Mouse (Mus musculus) adrenal gland, adult 2 months (tissue): ENCODE measurements around the gene A930004D18Rik. TPM values are rescaled to one million over a fixed set of nuclear protein-coding genes. Genes with fewer than 3 reads are reported as not detected.
A peak's percentile ranks its signal among the peaks of the same experiment; 100 is the strongest.

Source experiments
- DNase-seq: peaks from one replicate; pipeline ENCODE4 v3.0.0; 2021
- polyA plus RNA-seq: library from polyadenylated mRNA; depleted of rRNA; stranded (reverse); fragments of >200 nt; gene quantifications from 2 replicates; pipeline ENCODE4 v1.2.3, GENCODE M21; 2012
- total RNA-seq, 2 experiments: library from RNA; stranded (reverse); gene quantifications; 2 replicates each; pipeline ENCODE4 v1.2.3; 2021

A930004D18Rik gene
- total and polyA plus RNA-seq, 3 experiments: 0.70 to 3.3 (median 0.92) TPM

DNA sequence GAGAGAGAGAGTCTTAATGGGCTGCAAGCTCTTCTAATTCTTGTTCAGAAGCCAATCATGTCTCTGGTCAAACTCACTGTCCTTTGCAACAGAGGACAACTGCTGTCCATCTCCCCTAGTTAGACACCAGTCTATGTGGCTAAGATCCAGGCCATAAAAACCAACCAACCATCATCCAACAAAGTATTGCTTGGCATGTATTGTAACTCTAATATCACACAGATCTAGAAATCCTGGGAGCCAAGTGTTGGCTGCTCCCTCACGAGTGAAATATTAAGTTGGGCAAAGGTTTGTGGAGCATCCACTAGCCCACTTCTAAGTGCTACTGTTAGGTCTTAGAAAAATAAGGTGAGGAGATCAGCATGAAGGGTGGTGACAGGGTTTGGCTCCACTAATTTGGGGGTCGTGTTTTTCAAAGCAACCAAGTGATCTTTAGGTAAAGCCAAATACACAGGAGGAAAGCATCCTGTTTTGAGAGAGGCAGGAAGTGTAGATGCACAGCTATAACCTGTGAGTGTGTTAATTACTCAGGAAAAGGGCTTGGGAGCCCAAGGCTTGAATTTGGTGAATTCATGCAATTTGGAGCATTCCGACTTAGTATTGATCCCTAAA is 710 bp upstream of the A930004D18Rik start:
- DNase-seq: no peak

DNA sequence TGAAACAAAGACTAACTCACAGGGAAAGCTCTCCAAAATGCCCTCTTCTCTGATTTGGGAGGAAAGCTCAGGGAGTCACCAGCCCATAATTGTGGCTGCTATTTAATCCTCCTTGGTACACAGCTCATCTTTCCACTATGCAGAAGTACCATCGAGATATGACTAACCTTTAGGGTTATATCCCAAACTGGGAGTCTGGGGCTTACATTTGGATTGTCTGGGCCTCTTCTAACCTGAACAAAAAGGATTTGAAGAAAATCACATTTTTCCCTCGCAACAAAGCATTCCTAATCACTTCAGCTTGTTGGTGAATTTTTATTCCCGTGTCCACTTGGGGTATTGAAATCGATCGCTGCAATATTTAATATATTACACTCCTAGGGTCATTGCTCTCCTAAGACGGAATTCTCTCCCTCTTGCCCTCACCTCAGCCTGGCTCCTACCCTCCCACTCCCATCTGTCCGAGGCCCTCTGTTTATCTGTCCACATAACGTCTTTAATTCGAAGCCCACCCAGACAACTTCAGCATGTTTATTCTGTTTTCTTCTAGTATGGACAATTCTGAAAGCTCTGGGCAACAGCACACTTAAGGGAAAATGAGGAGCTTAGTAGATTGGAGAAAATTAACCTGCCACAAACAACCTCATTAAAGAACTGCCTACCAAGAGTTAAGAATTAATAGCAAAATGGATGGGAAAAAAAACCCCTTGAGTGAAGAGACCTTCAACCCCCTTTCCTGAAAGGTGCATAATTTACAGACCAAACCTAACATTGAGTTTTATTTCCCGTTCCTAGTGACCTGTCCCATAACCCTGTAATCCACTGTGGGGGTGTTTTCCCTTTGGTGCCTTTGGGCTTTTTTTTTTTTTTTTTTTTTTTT is 2.9 kb downstream of the A930004D18Rik start:
- no peak for DNase-seq

DNA sequence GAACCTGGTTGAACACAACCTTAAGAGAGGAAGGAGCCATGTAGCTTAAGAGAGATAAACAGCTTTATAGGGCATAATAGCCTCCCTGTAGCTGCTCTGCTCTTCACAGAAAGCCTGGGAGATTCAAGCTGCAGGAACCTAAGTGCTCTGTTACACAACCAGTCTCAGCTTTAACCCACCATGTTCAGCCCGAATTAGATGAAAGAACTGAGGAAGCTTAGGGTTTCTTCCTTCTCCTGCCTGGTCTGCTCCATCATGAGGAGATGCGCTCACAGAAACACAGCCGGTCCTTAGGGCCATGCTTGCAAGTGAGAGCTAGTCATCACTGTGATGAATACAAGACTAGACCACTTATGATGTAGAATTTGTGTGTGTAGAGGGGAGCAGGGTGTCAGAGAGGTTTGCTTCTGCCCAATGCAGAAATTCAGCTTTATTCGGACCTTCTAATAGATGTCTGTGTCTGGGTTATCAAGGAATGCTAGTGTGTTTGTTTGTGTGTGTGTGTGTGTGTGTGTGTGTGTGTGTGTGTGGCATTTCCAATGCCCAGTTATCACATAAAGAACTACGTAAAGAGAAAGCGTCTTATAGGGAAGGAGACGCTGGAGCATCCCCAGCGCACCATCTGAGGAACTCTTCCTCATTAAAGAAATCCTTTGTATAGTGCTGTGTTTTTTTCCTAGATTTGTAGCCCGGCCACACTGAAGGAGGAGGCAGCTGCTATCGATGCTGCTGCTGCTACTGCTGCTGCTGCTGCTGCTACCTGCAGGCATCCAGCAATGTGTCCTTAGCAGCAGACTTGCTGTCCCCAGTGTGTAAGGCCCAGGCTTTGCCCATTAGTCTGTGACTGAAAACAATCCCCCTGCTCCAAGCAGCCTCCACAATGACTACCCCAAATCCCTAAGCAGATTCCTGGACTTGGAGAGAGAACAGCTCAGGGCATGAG is 4.1 kb downstream of the A930004D18Rik start:
- DNase-seq: no peak

DNA sequence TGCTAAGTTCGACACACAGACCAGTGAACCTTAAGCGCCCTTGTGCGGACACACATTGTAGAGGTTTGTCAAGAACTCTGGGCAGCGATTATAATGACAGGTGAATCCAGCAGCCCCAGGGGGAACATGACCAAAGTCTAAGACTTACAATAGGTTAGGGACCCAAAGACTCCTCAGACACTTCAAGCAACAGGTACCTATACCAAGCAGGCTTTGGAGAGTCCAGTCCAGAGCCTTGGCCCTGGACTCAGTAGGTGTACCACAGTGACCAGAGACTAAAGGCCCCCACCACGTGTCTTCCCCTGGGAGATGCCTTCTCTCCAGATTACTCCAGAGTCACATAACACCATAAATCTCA is 5.0 kb downstream of the A930004D18Rik start:
- DNase-seq: no peak

DNA sequence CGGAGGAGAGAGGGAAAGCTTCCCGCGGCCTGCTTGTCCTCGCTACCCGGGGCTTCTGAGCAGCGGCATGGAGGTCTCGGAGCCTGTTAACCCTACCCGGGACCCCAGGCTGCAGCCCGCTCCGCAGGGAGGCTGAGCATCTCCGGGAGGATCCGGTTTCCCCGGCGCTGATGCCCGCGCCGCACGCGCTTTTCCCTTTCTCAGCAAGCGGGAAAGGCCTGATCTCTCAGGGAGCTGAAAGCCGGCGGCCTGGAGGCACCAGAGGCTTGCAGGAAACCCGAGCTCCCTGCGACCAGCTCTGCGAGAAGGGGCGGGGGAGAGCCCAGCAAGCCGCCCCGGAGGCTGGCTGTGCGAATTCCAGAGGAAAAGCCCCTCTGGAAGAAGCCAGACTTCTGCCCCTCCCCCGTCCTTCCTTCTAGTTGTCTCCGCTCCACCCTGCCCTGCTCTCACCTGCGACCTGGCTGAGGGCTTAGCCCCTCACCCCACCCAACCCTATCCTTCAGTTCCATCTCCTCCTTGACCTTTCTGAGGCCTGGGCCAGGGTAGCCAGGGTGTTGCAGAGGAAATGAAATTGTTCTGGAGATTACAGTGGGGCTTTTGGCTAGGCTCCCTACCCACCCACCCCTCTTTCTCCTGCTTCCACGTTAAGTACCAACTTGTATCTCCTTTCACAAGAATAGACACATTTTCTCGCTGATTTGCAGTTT is 5.6 kb downstream of the A930004D18Rik start:
- peak; percentile 72 for DNase-seq

DNA sequence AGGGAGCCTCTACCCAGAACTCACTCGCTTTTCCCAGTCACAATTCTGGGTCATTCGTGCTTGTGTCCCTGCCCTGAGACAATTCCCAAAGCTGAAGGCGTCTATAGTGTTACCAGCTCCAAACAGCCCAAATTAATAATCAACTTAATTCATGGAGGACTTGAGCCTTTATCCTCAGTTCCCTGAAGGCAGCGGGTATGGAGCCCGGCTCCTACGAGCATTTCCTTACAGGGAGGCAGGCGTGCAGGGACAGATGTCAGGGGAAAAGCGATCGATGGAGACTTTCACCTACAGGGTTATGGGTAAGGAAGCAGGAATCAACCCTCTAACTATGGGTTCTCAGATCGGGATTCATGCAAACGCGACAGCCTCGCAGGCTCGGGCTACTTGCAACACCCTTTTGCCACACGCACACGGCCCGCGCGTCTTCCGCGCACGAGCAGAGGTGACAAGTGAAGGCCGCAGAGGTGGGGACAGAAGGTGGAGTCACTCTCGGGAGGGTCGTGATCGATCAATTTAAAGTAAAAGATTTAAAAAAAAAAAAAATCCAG is 6.2 kb downstream of the A930004D18Rik start:
- peak; percentile 67 for DNase-seq

DNA sequence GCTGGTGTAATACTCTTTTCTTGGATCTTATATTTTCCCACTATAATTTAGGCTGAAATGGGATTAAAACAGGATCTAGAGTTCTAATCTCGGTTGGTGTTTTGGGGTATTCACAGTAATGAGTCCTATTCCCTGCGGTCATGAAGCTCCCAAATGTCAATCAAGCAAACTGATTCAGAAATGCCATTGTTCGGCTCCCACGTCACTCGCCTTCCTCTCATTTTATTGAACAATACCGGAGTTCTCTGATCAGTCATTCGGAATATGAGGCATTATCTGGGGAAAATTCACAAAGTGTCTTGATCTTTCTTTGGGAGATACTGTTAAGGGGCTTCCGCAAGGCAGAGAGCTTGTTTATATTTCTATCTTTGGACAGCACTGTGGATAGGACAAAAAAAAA is 7.0 kb downstream of the A930004D18Rik start:
- DNase-seq: no peak

DNA sequence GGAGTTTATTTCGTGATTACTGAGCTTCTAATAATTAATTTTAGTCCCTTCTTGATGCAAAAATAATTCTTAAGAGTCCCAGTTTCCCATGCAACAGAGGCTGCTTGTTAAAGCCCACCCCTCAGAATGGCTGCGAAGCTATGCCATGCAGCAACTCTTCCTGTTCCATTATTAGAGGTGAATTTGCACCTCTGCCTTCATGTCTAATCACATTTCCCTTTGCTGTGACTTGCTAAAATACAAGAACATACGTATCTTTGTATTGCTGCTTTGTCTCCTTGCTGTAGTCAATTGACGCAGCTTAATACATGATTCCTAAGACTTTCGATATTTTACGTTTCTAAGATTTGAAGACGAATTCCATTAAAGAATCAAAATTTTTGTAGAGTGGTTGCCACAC is 7.9 kb downstream of the A930004D18Rik start:
- DNase-seq: no peak

DNA sequence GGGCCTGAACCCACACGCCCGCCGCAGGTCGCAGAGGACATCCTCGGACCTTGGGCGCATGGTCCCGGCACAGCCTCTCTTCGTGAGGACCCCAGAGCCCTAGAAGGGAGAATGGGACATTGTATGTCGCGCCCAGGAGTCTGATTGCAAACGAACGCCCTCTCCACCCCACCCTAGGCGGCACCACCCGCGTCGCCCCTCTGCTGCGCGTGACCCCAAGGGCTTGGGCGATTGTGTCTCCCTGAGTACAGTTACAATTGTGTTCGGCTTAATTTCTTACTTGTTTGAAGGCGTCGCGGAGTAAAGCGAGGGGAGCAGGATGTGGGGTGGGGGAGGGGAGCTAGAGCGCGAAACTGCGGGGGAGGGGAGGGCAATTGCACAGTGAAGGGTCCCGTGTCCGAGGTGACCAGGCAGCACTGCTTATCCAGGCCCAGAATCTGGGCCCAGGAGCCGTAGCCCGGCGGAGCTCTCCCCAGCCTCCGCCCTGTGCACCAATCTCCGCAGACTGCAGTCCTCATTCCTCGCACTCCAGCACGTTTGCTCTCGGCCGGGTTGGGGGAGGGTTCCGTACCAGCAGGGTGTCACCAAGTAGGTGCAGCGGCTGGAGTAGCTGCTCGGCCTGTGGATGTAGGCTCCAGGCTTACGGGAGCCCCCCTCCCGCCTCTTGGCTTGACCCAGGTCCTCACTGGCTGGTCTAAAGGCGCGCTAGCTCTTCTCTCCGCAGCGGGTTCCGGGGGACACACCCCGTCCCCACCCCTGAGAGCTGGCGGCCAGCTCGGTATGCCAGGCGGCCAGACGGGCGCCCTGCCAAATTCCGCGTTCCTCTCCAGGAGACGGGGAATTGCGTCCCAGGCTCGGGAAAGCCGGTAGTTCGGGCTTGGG is 9.2 kb downstream of the A930004D18Rik start:
- peak; percentile 97 for DNase-seq

DNA sequence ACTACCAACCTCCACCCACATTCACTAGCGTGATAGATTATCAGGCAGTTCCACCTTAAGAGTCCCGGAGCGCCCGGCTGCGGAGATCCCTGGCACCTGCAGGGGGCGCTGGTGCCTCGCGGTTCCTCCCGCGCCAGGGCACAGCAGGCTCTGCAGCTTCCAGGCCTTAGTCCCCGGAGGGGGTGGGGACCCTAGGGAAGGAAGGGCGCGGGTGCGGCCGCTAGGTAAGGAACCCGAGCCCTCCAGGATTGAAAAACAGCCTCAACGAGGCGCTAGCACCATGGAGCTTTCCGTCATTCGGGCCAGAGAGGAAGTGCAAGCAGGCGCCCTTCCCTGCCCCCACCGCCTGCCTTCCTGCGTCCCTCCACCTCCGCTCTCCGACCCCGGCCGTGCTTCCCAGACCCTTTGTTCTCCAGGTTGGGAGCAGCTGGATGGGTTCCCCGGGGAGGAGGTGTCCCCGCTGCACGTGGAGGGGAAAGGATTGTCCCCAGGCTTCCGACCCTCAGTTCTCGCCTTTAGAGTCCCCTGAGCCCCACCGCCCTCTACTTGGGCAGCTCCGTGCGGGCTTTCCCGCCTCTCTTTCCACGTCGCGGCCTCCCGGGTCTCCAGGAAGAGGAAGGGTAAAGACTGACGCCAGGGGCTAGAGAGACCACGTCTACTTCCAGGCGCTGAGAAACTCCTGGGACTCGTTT is 9.9 kb downstream of the A930004D18Rik start:
- peak; percentile 96 for DNase-seq

DNA sequence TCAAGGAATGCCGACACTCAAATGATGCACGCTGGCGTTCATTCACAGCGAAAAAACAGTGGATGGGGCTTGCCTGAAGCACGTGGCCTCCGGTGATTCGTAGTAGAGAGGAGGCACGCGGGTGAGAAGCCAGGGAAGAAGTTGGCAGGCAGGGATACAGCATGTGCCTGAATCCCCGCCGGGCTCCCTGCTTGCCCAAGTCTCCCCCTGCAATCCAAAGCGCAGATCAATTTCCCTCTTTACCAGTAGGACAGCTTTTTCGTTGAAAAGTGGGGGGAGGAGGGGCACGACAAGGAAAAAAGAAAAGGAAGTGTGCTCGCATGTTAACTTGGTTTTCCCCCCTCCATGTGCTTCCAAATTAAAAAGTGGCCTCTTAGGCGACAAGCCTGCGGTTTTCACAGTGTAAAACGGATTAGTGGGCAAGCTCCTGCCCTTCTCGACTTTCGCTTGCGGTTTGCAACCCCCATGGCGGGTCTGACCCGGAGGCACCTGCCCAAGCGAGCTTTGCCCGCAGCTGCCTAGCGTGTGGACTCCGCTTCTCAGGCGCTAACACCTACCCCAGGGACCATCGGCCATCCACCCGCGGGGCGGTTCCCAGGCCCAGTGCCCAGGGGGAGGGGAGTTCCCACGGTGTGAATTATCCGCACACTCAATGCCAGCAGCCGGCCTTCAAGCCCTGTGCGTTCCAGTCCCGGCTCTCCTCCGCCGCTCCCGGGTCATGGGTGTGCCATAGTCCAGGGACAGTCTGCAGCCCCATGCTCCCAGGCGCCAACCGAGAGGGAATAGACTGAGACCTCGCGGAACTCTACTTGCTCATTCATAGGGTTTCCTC is 11.2 kb downstream of the A930004D18Rik start:
- DNase-seq: peak; percentile 86

DNA sequence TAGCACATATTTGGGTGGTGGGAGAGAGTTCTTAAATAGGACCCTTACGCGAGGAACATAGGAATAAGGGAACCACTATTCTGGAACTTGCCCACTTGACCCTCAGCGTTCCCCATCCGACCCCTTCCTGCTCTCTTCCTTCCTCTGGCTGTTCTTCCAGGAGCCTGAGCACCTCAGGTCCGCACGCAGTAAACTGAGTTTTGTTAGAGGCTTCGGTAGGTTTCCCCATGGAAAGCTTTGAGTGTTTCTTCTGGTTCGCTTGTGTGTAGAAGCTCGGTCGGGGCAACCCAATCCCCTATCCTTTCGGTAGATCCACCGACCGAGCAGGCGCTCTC is 11.8 kb downstream of the A930004D18Rik start:
- no peak for DNase-seq

DNA sequence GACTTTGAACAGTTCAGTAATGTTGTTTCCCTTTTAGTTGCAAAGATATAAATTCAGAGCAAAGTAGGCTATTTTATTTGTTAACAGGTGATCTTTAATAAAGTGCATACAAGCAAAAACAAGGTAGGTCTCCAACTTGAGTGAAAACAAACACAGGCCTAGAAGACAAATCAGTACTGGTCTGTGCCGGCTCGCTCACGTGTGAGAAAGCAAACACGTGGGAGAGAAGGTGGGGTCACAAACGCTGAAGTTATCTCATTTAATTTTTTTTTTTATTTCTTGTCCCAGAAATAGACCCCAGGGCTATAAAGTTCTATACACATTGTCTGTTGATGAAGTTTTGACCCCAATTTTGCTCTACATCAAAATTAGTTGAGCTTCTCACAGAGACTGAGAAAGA is 12.4 kb downstream of the A930004D18Rik start:
- DNase-seq: no peak

DNA sequence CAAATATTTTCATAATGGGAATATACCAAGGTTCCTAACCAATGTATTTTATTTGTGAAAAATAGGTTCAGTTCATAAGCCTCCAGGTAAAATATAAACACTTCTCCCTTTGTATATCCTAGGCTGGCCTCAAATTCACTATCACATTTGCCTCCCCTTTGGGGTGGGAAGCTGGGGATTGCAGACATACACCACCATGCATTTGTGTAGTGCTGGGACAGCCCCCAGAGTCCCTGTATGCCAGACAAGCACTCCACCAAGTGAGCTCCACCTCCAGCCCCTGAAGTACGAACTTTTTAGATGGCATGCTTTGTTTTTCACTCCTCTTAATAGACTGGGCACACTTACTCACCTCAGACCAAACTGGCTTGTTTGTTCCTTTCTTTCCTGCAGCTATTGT is 14.7 kb downstream of the A930004D18Rik start:
- no peak for DNase-seq

DNA sequence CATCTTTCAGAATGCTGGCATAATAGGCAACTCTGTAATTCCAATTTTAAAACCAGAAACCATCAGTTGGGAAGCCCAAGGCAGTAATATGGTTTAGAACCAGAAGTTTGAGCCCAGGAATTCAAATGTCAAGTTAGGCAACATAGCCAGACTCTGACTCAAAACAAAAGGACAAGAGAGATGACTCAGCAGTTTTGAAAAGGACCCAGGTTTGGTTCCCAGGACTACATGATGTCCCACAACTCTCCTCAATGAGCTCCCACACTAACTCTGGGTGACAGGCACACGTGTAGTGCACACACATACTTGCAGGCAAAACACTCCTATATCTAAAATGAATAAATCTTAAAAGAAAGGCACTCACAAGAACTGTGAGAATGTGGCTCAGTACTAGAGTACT is 18.4 kb downstream of the A930004D18Rik start:
- DNase-seq: no peak

DNA sequence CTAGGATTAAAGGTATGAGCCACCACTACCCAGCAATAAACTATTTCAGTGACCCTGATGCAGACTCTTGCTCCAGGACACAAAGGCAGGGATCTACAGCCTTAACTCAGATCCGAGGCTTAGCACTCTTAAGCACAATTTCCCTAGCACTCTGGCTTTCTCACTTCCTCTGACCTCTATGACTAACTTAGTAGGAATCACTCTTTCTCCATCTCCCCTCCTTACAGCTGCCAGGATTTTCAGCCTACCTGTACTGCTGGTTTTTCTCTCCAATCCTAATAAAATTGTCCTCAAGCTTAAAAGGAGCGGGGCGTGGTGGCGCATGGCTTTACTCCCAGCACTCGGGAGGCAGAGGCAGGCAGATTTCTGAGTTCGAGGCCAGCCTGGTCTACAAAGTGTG is 20.2 kb downstream of the A930004D18Rik start:
- no peak for DNase-seq

DNA sequence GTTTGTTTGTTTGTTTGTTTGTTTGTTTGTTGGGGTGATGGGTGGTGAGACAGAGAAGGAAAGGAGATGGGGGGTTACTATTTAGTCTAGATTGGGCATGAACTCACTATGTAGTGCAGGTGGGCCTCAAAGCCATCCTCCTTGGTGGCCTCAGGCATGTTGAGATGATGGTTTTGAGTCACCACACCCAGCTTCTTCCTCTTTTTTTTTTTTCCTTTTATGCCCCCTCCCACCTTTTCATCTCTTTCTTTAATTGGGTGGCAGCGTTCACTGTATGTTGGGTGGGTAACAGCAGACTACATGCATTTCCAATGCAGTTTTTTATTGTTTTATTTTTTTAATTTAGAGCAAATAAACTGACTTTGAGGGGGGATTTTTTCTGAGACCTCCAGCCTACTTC is 20.9 kb downstream of the A930004D18Rik start:
- no peak for DNase-seq

DNA sequence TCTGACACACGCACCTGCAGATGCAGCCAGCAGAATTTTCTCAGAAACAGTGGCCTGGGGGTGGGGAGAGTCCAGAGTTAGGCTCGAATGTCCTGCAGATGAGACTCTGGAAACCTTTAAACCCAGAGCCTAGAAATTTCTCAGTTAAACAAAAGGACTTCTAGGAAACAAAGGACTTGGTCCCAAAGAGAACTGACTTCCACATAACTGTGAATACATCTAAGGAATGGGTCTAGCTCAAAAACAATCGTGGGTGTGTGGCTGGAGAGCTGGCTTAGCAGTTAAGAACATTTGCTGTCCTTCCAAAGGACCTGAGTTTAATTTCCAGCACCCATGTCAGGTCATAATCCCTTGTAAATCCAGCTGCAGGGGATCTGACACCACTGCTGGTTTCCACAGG is 22.0 kb downstream of the A930004D18Rik start:
- no peak for DNase-seq

DNA sequence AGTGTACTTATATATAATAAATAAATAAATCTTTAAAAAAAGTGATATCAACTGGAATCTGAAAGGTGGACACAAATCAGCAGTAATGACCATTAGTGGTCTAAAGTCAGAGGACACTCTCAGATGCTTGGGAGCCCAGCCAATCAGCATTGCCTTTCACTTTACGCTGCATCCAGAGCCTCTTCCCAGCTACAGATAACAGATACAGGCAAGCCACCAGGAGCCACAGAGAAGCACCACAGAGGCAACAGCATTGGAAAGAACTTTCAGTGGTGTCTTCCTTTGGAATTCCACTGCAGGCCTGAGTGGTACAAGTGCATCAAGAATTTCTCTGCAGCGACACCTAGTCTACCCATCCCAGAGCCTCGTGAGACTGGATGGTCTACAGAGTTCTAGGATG is 24.7 kb downstream of the A930004D18Rik start:
- DNase-seq: no peak
